Mouse (Mus musculus): ENCODE results near the gene Gnat2. TPM values are rescaled to one million over a fixed set of nuclear protein-coding genes. Genes with fewer than 3 reads are reported as not detected.
A peak's percentile ranks its signal among the peaks of the same experiment; 100 is the strongest.

The Gnat2 gene
- total RNA-seq, 1 experiment from 2014 or later: 3.8 TPM

DNA sequence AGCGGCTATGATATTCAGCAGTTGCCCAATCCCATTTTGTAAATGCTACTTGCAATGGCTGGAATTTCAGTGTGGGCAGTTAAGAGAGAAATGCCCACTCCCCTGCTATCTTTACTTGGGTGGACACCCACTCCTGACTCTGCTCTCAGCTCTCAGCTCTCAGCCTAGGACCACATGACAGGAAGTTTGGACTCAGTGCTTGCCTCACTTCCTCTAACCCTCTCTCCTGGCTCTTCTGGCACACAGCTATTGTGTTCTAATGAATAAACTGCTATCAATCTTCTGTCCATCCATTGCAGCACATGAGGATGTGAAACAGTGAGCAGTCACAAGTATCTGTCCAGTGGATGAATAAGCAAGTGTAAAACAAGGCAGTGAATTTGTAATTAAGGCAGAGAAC is 39.9 kb downstream of the Gnat2 start:
- peak in 1 of 2 experiments; percentile 52; a peak in 1 of 4 replicates for ATAC-seq (replicated peaks in 1 of 2; ENCODE audit: insufficient read depth in 1 of 2, low FRiP score in 2 of 2, low TSS enrichment in 1 of 2, low read depth in 1 of 2, poor library complexity in 2 of 2, severe bottlenecking in 2 of 2)

DNA sequence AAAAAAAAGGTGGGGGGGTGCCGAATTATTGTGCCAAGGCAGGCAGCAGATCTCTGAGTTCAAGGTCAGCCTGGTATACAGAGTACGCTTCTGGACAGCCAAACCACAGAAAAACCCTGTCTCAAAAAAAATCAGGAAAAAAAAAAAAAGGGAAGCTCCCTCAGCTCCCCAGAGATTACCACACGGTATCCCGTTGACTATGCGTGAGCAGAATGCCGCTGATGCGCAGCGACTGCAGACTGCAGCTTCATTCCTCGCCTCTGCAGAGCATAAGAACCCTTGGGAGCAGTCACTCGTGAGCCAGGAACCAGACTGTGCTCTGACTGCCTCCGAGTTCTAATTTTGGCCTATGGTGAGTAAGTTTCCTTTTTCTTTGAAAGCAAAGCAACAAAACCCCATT is 42.1 kb downstream of the Gnat2 start:
- 0 out of 4 replicates have a peak, but pooled peaks of 1 of the 2 experiments have one; percentile 18 for ATAC-seq (replicated peaks in 1 of 2; ENCODE audit: insufficient read depth in 1 of 2, low FRiP score in 2 of 2, low TSS enrichment in 1 of 2, low read depth in 1 of 2, poor library complexity in 2 of 2, severe bottlenecking in 2 of 2)

DNA sequence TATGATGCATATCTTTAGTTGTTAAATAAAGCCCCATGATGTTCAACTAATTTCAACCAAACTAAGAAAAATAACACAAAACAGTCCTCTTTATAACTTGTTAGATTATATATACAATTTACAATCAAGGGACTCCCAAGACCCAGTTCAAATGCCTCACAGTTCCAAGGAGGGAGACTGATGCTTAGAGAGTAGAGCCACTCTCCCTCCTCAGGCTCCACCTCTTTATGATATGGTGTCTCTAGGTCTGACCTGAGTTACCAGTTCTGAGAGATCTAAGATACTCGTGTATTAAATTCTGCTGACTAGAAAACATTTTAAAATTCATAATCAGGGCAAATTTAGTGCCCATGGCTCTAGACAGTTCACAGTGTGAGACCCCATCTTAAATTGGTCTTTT is 46.5 kb downstream of the Gnat2 start:
- ATAC-seq (replicated peaks in 1 of 2; ENCODE audit: insufficient read depth in 1 of 2, low FRiP score in 2 of 2, low TSS enrichment in 1 of 2, low read depth in 1 of 2, poor library complexity in 2 of 2, severe bottlenecking in 2 of 2): no peak

DNA sequence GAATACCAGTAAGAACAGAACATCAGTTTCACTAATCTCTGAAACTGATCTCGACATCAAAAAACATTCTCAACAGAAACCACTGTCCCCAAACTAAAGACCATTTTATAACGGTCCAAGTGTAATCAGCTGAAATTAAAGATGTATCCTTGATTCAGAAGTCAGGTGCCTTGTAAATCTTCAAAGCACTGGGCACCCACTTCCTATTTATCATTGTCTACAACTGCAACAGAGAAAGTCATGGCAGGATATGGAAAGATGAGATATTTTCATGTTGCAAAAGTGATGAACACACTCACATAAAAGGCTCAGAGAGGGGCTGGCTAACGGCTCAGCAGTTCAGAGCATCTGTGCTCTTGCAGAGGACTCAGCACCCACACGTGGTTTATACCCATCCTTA is 48.2 kb downstream of the Gnat2 start:
- no peak for ATAC-seq (replicated peaks in 1 of 2; ENCODE audit: insufficient read depth in 1 of 2, low FRiP score in 2 of 2, low TSS enrichment in 1 of 2, low read depth in 1 of 2, poor library complexity in 2 of 2, severe bottlenecking in 2 of 2)

DNA sequence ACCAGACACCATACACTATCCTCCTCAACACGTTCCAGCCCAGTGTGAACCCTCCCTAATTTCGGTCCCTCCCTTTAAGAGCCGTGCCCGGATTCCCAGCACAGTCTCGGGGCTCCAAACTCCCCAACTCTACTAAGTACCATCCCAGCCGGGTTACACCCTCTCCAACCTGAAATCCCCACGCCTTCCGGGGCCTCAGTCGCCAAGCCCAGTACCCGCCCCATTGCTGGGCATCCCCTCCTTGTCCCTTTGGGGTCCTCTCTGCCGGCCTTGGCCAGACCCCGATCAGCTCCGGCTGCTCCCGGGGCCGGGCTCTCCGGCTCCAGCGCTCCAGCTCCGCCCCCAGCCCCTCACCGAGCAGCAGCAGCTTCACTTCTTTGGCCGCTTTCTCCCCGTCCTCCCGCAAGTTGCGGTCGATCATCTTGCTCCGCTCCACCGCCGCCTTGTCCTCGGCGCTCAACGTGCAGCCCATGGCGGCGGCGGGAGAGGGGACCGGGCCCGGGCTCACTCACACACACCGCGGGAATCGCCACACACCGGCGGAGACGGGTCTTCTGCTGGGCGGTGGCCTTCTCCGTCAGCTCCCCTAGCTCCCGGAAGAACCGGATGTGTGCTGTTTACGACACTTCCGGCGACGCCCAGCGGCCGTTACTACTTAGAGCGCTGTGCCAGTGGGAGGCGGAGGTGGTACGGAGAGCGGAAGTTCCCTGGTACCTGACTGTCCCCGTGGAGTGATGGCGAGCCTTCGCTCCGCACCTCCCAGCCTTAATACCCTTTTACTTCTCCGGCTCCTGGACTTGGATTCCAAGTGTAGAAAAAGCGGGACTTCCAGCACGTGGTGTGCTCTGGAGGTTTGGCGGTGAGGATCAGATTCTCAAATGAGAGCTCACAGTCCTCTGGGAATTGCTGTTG is 53.2 kb downstream of the Gnat2 start, which contains the start of gene Gnai3:
Gnai3 (minus strand) TSS at position 613 of the 912 bp plus-strand sequence.
- peak; percentile 92 to 98 for ATAC-seq (replicated peaks in 1 of 2; ENCODE audit: insufficient read depth in 1 of 2, low FRiP score in 2 of 2, low TSS enrichment in 1 of 2, low read depth in 1 of 2, poor library complexity in 2 of 2, severe bottlenecking in 2 of 2)

DNA sequence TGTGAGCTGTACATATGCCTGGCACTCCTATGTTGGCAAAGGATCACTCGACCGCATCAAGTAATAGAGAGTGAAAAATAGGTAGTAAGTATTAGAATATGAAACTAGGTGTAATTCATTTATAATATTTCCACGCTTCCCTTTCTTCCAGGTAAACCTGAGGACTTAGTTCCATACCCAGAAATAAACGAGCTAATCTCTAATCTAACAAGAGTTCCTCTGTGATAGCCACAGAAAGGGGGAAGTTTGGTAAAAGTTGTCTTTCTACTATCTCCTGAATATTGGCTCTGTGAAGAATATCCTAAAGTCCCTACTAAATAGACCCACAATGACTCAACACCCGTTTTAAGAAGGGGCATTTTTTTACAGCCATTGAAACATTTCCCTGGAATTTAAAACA is 54.1 kb downstream of the Gnat2 start:
- no peak for ATAC-seq (replicated peaks in 1 of 2; ENCODE audit: insufficient read depth in 1 of 2, low FRiP score in 2 of 2, low TSS enrichment in 1 of 2, low read depth in 1 of 2, poor library complexity in 2 of 2, severe bottlenecking in 2 of 2)

DNA sequence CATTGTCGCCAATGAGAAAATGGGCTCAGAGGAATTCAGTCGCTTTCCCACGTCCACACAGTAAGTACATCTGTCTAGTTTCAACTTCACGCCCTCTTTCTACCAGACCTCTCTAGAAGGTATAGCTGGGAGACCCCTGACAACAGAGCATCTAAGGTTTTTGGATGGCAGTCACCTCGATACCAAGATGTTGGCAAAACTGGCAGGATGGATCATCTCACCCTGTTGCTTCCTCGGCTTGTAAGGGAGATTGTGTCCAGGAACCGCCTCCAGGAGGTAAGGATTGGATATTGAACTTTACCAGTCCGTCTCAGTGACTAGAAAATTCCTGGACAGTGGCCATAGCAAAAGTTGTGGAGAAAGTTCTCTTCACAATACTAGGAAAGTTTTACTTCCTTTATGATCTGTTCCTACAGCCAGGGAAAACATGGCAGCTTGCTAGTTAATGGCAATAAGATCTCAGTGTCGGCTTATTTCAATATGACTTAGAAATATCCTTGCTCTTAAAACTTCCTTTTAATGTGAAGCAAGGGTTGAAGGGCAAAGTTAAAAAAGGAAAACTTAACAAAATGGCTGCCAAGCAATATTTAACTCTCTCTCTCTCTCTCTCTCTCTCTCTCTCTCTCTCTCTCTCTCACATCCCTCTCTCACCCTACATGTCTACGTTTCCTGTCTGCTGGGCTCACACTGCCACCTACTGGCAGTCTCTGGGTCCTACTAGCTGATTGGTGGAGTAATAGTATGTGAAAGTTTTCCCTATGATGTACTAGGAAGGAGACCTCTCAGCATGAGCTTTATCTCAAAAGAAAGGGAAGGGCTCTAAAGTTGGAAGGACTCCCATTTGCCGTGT is 55.0 kb downstream of the Gnat2 start:
- peak; percentile 51 to 64; a peak in 3 of 4 replicates for ATAC-seq (replicated peaks in 1 of 2; ENCODE audit: insufficient read depth in 1 of 2, low FRiP score in 2 of 2, low TSS enrichment in 1 of 2, low read depth in 1 of 2, poor library complexity in 2 of 2, severe bottlenecking in 2 of 2)

Other genes starting within 250 kb of the Gnat2 start
- not detected in 2 replicates for gene Eps8l3, start 215.6 kb upstream of the Gnat2 start, total RNA-seq (2017)
- 34.2 and 42.6 TPM in 2 replicates for gene Gstm5, start 197.0 kb upstream of the Gnat2 start, total RNA-seq (2017)
- 8.3 and 11.8 TPM in 2 replicates for gene Gstm7, start 161.0 kb upstream of the Gnat2 start, total RNA-seq (2017)
- not detected in 2 replicates for gene Gstm6, start 149.0 kb upstream of the Gnat2 start, total RNA-seq (2017)
- not detected in 2 replicates for gene Gstm3, start 123.5 kb upstream of the Gnat2 start, total RNA-seq (2017)
- 1.7 and 2.8 TPM in 2 replicates for gene Gstm2, start 106.3 kb upstream of the Gnat2 start, total RNA-seq (2017)
- 104 and 128 TPM in 2 replicates for gene Gstm1, start 74.8 kb upstream of the Gnat2 start, total RNA-seq (2017)
- gene Gstm4, start 47.9 kb upstream of the Gnat2 start, total RNA-seq (2017): 11.8 and 13.1 TPM in 2 replicates
- 45.3 and 46.7 TPM in 2 replicates for gene Ampd2, start 6.1 kb upstream of the Gnat2 start, total RNA-seq (2017)
- gene Gnai3, start 53.4 kb downstream of the Gnat2 start, total RNA-seq (2017): 140 and 171 TPM in 2 replicates
- not detected in 2 replicates for gene Gpr61, start 62.1 kb downstream of the Gnat2 start, total RNA-seq (2017)
- gene Amigo1, start 93.5 kb downstream of the Gnat2 start, total RNA-seq (2017): 3.2 and 5.8 TPM in 2 replicates
- gene Cyb561d1, start 108.4 kb downstream of the Gnat2 start, total RNA-seq (2017): 7.7 and 9.5 TPM in 2 replicates
- gene Atxn7l2, start 118.1 kb downstream of the Gnat2 start, total RNA-seq (2017): 4.2 and 4.6 TPM in 2 replicates
- not detected in 2 replicates for gene Sypl2, start 133.9 kb downstream of the Gnat2 start, total RNA-seq (2017)
- 194 and 263 TPM in 2 replicates for gene Psma5, start 164.1 kb downstream of the Gnat2 start, total RNA-seq (2017)
- 26.6 and 37.3 TPM in 2 replicates for gene Sort1, start 191.3 kb downstream of the Gnat2 start, total RNA-seq (2017)

Data from hematopoietic stem cell, adult 5-6 weeks (primary cell).